Mouse (Mus musculus) kidney, adult 8-10 months (tissue): Measurements from ENCODE around the gene Fuca1.
A peak's percentile ranks its signal among the peaks of the same experiment; 100 is the strongest.
"Not testable (repeated sequence)": the region's sequence is repeated elsewhere in the genome, so short reads cannot be mapped to it uniquely, and the experiment has no call there.

Experiments
- DNase-seq, 2 experiments: peaks; one replicate each; pipeline ENCODE4 v3.0.0; 2022

The Fuca1 gene

DNA sequence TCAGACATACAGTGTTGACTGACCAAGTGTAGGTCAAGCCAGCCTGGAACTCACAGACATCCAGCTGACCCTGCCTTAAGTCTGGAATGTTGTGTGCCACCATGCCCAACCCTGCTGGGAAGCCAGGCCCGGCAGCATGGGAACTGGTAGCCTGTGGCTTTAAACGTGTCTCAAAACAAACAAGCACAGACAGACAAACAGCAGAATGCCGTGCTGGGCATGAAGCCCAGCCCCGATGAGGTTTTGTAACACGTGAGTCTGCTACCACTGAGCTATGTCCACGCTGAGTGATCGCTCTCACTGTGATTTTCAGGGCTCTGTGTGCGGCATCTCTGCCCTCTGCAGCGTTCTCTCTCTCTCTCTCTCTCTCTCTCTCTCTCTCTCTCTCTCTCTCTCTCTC lies 35.4 kb downstream of the Fuca1 start:
- DNase-seq, result no peak

DNA sequence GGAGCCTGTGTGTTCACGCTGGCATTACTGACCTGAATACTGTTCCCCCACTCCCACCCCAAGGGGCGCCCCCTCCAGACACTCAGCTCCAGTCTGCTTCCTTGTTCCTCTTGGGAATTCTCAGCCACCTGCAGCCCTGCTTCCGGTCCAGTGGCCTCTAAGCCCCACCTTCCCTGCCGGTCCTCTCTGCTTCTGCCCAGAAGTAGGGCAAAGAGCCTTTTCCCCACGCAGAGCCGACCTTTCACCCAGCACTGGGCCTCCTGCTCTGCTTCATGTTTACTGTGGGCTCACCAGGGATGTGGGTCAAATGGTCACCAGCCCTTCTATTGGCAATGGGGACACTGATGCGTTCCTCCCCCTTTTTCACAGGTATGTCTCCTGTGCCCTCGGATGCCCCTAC lies 37.8 kb downstream of the Fuca1 start:
- DNase-seq, result peak; percentile 84 to 89

DNA sequence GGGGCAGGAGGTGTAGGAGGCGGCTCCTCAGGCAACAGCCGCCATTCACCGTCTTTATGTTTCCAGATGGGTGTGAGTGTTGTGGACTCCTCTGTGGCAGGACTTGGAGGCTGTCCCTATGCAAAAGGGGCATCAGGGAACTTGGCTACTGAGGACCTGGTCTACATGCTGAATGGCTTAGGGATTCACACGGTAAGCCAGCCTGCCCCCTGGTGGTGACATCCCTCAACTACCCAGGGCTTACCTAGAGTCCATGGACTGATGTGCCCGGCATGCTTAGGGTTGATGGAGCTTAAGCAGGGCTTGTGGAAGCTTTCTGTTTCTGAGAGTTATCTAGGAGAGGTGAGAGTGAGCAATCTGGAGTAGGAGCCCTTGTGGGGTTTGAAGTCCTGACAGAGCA lies 40.2 kb downstream of the Fuca1 start:
- peak; percentile 70 to 88 for DNase-seq

DNA sequence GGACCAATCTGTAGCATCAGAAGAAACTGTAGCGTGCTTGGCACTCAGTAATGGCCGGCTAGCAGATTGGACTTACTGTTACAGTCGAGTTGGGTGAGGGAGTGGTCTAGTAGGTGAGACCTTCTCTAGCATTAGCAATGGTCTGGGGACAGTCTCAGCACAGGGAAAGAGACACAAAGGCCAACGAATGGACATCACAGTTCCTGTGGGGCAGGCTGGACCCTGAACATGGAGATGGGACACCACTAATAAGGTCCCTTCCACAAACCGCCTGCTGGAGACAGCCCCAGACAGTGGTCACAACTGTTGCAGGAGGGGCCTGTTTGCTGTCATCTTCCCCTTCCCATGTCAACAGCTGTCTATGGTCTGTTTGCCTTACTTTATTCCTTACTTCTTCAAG lies 41.2 kb downstream of the Fuca1 start:
- no peak for DNase-seq

DNA sequence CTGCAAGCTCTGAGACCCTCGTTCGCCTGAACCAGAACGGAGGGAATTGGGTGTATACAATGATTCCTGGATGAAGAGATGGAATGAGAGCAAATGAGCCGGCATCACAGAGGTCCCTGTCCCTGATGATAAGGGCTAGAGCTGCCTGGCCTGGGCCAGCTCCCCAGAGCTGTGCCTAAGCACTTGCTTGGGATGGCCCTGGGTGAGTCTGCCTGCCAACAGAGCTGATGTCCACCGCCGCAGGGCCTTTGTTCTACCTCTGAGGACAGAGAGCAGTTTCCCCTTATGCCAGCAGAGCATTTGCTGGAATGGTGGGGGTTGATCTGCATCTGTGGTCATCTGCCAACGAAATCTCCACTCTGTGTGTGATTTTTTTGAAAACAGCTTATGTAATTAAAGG lies 41.7 kb downstream of the Fuca1 start:
- DNase-seq, result no peak

DNA sequence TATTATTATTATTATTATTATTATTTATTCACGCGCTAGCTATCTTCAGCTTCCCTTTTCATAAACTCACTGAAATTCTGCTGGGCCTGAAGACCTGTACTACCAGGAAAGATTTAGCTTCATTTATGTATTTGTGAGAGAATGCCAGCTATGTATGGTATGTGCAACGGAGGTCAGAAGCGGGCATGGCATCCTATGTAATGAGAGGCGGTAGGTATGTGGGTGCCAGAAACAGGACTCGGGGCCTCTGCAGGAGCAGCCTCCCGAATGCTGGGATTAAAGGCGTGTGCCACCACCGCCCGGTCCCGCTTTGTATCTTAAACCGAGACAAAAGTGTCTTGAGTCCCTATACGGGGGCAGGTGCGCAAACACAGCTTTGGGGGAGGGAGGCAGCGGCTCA lies 42.4 kb downstream of the Fuca1 start:
- DNase-seq, result no peak

DNA sequence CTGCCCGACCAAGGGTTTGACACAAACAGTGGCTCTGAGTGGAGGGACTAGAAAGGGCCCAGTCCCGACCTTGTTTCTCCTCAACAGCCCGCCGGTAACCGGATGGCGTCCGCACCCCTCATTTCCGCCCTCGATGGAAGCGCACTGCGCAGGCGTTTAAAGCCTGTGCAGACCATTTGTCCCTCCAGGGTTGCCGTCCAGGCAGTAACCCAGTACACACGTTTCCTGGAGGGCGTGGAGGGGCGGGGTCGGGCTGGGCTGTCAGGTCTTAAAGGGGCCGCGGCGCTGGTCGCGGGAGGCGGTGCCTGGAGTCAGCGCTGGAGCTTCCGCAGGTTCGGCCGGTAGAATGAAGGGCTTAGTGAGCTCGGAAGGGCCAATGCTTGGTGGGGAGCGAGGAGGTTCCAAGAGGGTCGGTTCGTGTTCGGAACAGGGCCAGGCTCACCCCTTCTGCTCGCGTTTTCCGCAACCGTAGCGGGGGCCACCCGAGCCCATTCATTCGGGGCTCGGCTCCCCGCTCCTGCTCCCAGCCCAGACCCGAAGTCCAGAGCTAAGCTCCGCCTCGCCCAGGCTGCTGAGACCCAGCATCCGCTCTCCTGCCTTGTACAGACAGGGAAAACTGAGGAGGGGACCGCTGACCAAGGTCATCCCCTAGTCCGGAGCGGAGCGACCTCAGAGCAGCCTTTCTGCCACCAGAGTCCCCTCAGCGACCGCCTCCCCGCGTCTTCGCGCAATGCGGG lies 43.1 kb downstream of the Fuca1 start, which contains the start of gene Gale:
Gene Gale (plus strand): TSS at position 271 of the 737 bp plus-strand sequence.
- peak; percentile 94 for DNase-seq

DNA sequence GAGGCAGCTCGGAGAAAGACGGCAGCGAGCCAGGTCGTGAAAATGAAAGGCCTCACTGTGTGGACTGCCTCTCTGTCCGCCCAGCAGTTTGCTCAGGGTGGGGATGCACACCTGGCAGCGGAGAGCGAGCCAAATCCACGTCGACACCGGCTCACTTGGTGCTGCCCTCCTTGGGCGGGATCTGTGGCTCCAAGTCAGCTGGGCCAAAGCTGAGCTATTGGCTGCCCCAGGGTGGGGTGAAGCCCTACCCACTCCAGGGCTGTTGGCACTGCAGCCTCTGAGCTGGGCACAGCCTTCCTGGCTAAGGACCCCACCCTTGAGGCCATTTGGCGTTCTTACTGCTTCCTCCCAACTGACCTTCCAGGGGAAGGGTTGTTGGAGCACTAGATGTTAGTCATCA lies 43.9 kb downstream of the Fuca1 start:
- DNase-seq, result peak; percentile 63 to 78

DNA sequence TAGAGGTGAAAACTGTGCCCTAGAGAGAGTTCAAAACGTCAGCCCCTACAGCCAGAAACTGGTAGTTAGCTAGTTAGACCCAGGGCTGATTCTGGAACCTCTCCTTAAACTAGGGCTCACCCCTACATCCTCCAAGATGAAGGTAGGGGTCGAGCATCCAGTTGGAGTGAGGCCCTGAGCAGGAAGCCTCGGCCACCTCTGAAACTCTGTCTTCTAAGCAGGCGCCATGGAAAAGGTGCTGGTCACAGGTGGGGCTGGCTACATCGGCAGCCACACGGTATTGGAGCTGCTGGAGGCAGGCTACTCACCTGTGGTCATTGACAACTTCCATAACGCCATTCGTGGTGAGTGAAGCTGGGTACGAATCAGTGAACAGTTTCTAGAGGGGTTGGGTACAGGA lies 44.6 kb downstream of the Fuca1 start:
- no peak for DNase-seq

DNA sequence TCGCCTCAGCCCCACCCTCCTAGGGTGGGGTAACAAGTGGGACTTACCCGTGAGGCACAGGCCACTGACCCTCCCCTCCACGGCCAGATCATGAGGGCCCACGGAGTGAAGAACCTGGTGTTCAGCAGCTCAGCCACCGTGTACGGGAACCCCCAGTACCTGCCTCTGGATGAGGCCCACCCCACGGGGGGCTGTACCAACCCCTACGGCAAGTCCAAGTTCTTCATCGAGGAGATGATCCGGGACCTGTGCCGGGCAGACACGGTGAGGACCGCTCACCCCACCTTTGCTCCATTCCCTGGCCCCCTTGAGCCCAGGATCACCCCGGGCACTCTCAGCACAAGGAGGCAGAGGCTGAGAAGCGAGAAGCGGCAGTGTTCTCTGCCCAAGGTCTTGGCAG lies 45.7 kb downstream of the Fuca1 start:
- DNase-seq, result no peak

DNA sequence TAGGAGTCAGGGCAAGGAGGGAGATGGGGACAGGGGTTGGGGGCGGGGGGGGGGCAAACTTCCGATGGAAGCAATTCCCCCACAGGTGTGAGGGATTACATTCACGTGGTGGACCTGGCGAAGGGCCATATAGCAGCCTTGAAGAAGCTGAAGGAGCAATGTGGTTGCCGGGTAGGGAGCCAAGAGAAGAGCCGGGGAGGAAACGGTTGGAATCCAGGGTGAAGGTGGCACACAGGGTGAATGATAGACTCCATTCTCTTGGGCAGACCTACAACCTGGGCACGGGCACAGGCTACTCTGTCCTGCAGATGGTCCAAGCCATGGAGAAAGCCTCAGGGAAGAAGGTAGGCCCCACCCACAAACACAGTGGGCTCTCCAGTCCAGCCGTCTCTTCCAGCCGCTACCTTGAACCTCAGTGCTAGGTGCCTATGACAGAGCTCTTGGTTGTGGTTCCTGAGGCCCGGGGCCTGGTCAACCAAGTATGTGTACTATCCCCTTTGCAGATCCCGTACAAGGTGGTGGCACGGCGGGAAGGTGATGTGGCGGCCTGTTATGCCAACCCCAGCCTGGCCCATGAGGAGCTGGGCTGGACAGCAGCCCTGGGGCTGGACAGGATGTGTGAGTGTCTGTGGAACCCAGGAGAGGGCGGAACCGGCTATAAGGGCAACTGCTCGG lies 46.7 kb downstream of the Fuca1 start:
- no peak for DNase-seq

DNA sequence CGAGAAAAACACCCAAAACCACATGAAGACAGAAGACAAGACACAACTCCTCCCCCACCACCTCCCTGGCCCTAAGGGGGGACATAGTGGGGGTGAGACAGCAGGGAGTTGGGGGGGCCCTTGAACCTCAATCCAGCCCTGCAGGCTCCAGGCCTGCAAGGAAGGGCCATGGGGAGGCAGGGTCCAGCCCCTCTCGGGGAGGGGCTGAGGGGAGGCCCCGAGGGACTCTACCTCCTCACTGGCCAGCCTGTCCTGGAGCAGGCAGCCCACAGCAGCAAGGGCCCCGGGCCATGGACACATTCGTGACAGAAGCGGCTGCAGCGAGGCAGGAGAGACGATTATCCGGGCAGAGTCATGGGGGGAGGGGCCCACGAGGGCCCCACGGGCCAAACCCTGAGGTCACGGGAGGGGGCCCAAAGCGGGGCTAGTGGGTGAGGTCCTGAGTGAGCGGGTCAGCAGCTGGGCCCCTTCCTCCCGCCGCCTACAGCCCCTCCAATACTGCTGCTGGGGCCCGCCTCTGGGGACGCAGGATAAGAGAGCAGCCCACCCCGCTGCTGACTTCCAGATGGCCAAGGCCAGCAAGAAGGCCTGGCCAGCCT lies 47.8 kb downstream of the Fuca1 start:
- no peak for DNase-seq

DNA sequence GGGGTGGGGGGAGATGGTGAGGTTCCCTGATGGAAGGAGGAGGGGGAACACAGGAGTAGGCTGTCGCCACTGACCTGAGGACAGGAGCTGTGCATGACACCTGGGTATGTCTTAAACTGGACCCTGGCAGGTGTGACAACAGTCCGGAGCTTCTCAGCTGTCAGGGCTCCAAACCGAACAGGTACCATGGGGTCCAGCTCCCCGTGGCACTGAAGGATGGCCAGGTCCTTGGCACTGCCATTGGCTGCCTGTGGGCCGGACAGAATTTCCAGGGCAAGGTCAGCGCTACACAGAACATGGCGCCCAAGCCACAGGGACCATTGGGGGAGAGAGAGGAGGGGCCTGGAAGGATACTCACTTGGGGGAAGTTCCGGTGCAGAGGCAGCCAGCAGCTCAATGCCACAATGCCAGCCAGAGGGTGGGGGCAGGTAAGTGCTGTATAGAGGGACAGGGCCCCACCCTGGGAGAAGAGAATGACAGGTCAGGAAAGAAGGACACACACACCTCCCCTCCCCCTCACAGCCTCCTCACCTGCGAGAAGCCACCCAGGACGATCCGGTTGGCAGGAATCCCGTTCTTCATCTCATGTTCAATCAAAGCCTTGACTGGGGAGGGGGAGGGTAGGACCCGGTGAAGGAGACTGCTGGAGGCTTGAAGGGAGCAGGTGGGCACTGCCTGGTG lies 48.7 kb downstream of the Fuca1 start:
- peak in 1 of 2 experiments; percentile 2 for DNase-seq

DNA sequence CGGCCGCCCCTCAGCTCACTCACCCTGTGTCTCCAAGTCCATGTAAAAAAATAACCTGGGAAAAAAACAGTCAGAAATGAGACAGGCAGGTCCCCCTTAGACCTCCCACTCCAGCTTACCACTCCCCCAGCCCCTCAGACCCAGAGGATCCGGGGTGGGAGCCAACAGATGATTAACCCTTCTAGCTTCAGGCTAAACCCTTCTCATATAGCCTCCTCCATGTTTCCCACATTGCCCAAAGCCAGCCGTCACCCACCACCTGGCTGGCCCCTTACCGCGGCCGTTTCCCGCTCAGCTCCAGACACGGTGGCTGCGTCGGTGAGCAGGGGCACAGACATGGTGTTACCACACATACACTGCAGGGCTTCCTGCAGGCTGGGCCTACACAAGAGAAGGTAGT lies 50.0 kb downstream of the Fuca1 start:
- no peak for DNase-seq

DNA sequence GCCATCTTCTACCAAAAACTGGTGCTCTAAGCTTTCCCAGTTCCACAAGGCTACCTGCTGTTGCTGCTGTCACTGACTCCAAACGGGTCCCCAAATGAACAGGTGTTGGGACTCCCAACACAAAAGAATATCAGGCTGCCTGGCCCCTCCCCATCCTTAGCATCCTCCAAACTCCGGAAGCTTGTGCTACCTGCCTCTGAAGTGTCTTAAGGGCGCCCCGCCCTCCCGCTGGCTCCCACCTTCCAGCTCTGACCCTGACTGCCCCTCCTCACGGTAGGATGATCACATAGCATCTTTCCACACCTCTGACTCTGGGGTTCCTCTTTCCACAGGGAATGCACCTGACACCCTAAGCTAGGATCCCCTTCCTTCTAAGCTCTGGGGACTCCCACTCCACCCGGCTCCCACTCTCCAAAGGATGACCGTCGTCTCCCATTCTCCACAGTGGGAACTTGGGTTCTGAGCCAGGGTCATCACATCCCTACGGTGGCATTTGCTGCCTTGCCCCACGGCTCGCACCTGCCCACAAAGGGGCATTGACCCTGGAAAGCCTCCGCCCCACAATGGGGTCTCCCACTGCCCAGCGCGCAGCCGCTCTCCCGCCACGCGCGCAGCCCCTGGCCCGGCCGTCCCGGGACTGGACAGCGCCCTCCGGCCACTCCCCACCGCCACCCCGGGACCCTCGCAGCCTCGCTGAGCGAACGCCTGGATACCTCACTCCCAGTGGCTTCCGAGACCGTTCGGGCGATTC lies 51.4 kb downstream of the Fuca1 start:
- peak in 1 of 2 experiments; percentile 2 for DNase-seq

DNA sequence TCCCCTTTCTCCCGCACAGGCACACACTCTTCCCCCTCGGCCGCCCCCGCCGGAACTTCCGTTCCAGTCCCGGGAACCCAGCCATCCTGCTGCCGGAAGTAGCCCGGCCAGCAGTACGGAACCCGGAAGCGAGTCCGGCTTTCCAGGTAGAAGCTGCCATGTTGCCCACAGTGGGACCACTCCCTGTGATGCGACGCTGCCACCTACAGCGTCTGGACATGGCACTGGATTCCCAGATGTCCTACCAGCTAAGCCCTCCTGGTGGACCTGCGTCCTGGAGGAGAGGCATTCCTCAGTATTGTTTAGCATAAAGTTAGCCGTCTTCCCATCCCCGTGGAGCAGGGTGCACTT lies 52.0 kb downstream of the Fuca1 start, which contains the start of gene Lypla2:
Gene Lypla2 (minus strand): TSS at position 71 of the 351 bp plus-strand sequence.
- peak; percentile 82 to 85 for DNase-seq

DNA sequence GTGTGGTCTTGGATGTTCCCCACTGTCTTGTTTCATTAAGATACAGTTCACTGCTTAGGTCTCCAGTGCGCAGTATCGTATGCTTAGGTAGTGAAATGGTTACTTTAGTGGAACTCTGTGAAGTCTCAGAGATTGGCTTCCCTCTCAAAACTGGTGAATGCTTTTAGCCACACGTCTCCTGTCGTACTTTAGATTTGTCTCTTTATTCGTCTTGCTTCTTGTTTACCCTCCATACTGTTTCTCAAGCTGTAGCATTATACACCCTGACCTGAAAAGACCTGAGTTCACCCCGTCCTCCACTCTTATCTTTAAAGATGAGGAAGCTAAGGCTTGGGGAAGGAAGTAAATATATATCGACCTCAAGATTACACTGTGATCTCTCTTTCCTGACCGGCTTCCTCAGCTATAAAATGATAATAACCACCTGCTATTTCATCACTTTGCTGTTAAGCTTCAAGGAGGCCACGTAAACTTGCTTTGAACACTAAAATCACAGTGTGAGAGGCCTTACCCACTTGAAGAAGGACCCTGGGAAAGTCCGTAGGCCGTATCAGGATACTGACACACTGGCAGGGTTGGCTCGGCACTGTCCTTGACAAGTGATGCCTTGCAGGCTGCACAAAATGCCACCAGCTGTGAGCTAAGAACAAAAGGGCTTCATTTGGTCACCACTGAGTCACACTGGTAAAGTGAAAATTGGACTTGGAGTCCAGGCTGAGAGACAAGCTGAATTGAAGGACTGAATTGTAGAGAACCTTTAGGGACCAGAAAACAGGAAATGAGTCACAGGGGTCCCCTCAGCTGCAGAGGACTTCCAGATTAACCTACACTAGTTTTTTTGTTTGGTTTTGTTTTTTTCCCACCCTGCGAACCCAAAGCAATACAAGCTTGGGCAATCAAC lies 52.6 kb downstream of the Fuca1 start:
- DNase-seq, result peak in 1 of 2 experiments; percentile 3

DNA sequence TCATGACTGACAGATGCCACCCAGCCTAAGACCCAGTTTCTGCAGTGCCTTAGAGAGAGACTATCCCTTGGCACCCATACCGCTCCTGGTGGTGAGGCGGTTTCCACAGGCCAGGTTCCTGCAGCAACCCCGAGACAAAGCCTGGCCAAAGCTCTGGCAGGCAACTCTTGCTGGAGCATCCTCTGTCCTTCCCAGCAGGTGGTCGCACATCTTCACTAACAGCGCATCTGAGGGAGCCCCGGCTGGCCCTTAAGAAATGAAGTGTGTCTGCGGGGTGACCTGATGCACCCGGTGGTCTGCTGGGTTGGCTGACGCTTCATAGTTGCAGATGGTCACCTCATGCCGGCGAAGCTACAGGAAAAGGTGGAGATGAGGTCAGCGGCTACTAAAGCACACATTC lies 55.6 kb downstream of the Fuca1 start:
- no peak for DNase-seq

DNA sequence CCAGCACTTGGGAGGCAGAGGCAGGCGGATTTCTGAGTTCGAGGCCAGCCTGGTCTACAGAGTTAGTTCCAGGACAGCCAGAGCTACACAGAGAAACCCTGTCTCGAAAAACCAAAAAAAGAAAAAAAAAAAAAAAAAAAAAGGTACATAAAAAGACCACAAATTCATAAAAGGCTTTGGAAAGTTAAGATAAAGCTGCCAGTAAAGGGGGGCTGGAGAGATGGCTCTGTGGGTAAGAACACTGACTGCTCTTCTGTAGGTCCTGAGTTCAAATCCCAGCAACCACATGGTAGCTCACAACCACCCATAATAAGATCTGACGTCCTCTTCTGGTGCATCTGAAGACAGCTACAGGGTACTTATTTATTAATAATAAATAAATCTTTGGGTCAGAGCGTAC lies 59.7 kb downstream of the Fuca1 start:
- DNase-seq, result not testable (repeated sequence)

DNA sequence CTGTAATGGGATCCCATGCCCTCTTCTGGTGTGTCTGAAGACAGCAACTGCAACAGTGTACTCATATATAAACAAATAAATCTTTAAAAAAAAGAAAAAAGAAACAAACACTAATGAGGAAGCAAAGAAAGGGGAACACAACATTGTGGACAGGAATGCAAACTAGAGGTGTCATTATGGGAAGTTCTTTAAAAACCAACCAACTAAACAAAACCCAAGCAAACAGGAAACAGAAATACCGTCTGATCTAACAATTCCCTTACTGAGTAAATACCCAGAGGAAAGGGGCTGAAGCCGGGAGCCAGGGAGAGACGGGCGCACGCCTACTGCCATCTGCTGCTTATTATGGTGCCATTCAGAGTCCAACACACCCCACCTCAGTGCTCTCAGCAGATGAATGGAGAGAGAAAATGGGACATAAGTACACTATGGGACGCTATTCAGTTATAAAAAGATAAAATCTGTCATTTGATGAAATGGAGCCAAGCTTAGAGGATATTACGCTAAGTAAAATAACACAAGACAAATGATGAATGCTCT lies 61.1 kb downstream of the Fuca1 start:
- DNase-seq, result no peak

DNA sequence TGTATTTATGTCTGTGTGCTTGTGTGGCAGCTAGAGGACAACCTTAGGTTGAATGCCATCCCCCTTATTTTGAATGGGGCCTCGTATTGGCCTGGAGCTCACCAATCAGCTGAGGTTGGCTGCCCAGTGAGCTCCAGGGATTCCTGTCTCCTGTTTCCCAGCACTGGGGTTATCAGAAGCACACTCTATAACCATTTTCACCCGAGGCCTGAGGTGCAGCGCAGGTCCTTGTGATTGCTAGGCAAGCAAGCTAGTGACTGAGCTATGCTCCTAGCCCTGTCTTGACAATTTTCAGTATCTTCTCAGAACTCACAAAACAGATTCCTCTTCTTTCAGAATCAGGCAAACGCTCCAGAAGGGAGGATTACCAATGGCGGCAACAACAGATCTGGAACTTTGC lies 64.0 kb downstream of the Fuca1 start:
- no peak for DNase-seq
